Mouse (Mus musculus): Measurements from ENCODE around the gene Tram2. TPM values are rescaled to one million over a fixed set of nuclear protein-coding genes. Genes with fewer than 3 reads are reported as not detected.
A peak's percentile ranks its signal among the peaks of the same experiment; 100 is the strongest.

Tram2 gene
- polyA plus RNA-seq, 1 experiment from 2014 or later = 9.4 TPM

DNA sequence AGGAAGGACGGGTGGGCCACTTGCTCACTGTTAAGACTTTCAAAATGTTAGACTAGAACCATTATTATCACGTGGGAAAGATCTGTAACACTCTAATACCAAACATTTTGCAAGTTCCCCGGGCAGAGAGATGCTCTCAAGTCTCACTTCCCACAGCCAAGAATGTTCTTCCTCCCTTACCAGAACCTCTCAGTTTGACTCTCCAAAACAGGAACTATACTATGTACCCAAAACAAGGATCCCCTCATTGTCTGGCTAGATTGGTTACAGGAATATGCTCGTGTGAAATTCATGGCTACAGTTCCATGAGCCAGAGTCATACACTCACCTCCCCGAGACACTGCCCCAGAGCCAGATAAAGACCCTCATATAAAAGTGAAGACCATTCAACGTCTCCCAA is 43.2 kb downstream of the Tram2 start:
- Histone ChIP-seq H3K4me1 (peaks cover 14% of the 10 kb centered on the region; the same call in 1 of the 2 replicates), H3K9ac (no peak overlapping the region), H3K9me3 (replicated peaks) (no peaks in the 10 kb centered on the region), H3K27ac (no peak overlapping the region), H3K4me3 (replicated peaks) (no peak overlapping the region), H3K4me2 (no peak overlapping the region), H3K27me3 (no peaks in the 10 kb centered on the region), H3K36me3 (0 out of 2 replicates have a peak, but pooled peaks cover 10% of the 10 kb centered on the region)
- no peak for ATAC-seq (replicated peaks; ENCODE audit: low FRiP score)
- 83% methylated on average over 6 of the region's 6 CpGs for WGBS

DNA sequence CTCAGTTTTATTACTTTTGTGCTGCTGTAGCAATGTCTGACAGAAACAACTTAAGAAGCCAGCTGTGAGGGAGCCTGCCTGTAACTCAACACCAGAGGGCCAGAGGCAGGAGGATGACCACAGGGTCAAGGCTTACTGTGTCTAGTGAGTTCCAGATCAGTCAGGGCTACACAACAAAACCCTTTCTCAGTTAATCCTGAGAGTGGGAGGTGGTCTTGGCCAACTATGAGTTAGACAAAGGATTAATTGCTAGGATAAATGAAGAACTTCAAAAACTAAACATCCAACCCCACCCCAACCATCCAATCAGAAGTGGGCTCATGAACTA is 45.3 kb downstream of the Tram2 start:
- no peaks in the 10 kb centered on the region for H3K27me3 ChIP-seq
- peak; percentile 76; the same call in 1 of the 2 replicates for ATAC-seq (replicated peaks; ENCODE audit: low FRiP score)
- no peaks in the 10 kb centered on the region for H3K9me3 ChIP-seq (replicated peaks)
- no peak overlapping the region for H3K27ac ChIP-seq
- 0 out of 2 replicates have a peak, but pooled peaks cover 2% of the 10 kb centered on the region for H3K4me1 ChIP-seq
- H3K4me2 ChIP-seq = no peak overlapping the region
- H3K4me3 ChIP-seq (replicated peaks) = no peak overlapping the region
- H3K36me3 ChIP-seq = 0 out of 2 replicates have a peak, but pooled peaks cover 13% of the 10 kb centered on the region
- H3K9ac ChIP-seq = no peak overlapping the region

DNA sequence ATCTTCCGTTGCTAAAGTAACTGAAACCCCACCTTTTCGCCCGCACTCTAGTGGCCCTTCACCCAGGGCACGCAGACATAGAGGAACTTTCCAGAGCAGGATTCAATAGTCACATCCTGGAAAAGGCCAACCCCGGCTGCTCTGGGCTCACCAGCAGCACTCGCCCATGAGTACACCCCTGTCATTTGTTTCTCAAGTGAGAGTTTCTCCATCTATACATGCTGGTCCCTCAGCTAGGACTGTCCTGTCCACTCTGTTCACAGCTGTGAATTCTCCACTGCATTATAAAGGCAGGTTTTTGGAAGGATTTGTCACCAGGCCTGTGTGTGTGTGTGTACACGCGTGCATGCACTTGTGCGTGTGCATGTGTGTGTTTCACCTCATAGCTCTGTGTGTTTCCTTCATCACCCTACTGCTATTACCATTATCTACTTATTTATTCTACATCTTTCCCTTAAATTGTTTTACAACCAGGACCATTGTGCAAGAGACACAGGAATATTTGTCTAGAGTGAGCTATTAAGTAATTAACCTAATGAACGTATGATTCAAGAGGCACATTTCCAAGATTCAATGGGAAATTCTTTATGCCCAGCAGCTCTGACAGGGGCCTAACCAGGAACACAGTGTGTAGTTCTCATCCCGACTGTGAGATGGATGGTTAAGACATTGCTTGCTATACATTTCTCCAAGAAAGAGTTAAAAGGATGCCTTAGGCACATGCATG is 45.8 kb downstream of the Tram2 start:
- 0 out of 2 replicates have a peak, but pooled peaks have one; percentile 2 for ATAC-seq (replicated peaks; ENCODE audit: low FRiP score)
- H3K36me3 ChIP-seq = 0 out of 2 replicates have a peak, but pooled peaks cover 13% of the 10 kb centered on the region
- WGBS = 82% methylated on average over 11 of the region's 11 CpGs

DNA sequence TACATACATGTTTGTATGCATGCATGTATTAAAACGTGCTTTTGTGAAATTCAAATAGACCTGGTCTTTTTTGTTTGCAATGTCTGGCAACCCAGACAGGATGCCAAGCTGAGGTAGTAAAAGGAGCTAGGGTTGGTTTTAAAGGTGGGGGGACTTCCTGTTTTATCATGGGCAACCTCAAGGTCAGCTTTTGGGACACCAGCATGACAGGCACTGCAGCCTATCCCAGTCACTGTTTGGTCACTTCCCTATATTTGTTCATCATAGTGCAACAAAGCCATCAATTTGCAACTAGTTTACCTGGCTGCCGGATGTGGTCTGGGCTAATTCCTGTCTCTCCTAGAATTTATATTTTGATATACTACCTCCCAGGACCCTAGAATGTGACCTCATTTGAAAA is 47.4 kb downstream of the Tram2 start:
- no peak for ATAC-seq (replicated peaks; ENCODE audit: low FRiP score)
- WGBS = 90% methylated on average over 2 of the region's 2 CpGs
- H3K4me1 ChIP-seq = 0 out of 2 replicates have a peak, but pooled peaks cover 2% of the 10 kb centered on the region

More for the DNA sequence above, 45.8 kb downstream of the Tram2 start:
- H3K9ac ChIP-seq = no peak overlapping the region
- H3K27ac ChIP-seq = no peak overlapping the region
- no peak overlapping the region for H3K4me2 ChIP-seq
- no peaks in the 10 kb centered on the region for H3K9me3 ChIP-seq (replicated peaks)
- H3K4me3 ChIP-seq (replicated peaks) = no peak overlapping the region
- H3K4me1 ChIP-seq = 0 out of 2 replicates have a peak, but pooled peaks cover 2% of the 10 kb centered on the region
- H3K27me3 ChIP-seq = no peaks in the 10 kb centered on the region

DNA sequence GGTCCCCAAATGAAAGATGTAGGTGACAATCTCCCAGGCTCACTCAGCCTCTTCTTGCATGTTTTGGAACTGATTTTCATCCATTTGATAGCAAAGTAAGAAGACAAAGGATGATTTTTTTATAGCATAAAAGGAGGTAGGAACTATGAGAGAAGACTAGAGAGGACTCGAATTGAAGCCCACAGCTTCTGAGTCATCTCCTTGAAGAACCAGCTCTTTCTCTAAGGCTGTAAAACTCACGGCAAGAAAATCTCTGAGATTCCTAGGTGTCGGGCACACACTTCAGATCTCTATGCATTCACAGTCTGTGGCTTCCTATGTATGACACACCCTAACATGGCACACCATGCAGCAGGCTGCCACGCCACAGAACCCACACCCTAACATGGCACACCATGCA is 50.0 kb downstream of the Tram2 start:
- H3K27me3 ChIP-seq = no peaks in the 10 kb centered on the region
- H3K36me3 ChIP-seq = 0 out of 2 replicates have a peak, but pooled peaks cover 3% of the 10 kb centered on the region
- H3K4me3 ChIP-seq (replicated peaks) = no peak overlapping the region
- WGBS = 92% methylated on average over 4 of the region's 4 CpGs
- H3K9me3 ChIP-seq (replicated peaks) = no peaks in the 10 kb centered on the region
- no peak overlapping the region for H3K9ac ChIP-seq
- 0 out of 2 replicates have a peak, but pooled peaks cover 2% of the 10 kb centered on the region for H3K4me1 ChIP-seq
- no peak overlapping the region for H3K4me2 ChIP-seq
- ATAC-seq (replicated peaks; ENCODE audit: low FRiP score) = no peak
- H3K27ac ChIP-seq = no peak overlapping the region

More for the DNA sequence above, 47.4 kb downstream of the Tram2 start:
- no peak overlapping the region for H3K27ac ChIP-seq
- H3K27me3 ChIP-seq = no peaks in the 10 kb centered on the region
- no peak overlapping the region for H3K4me2 ChIP-seq
- H3K9me3 ChIP-seq (replicated peaks) = no peaks in the 10 kb centered on the region
- H3K36me3 ChIP-seq = 0 out of 2 replicates have a peak, but pooled peaks cover 10% of the 10 kb centered on the region
- no peak overlapping the region for H3K4me3 ChIP-seq (replicated peaks)
- no peak overlapping the region for H3K9ac ChIP-seq

DNA sequence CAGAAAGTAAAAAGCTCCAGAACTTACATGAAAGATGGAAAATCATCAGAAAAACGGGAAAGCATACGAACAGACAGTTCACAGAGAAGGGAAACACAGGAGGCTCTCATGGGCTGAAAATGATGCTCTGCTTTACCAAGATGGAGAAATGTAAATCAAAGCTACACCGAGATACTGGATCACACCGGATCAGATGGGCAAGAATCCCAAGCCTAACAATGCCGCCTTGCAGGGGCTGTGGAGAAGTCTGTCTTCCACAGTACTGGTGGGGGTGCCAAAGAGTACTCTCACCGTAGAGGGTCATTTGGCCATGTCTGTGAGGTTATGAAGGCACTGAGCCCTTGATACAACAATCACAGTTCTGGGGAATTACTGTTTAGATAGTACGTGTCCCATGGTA is 52.5 kb downstream of the Tram2 start:
- no peak overlapping the region for H3K4me3 ChIP-seq (replicated peaks)
- 82% methylated on average over 7 of the region's 7 CpGs for WGBS
- H3K4me2 ChIP-seq = no peak overlapping the region
- H3K4me1 ChIP-seq = no peaks in the 10 kb centered on the region
- no peak for ATAC-seq (replicated peaks; ENCODE audit: low FRiP score)
- no peak overlapping the region for H3K27ac ChIP-seq
- no peak overlapping the region for H3K9ac ChIP-seq
- H3K27me3 ChIP-seq = no peaks in the 10 kb centered on the region
- no peaks in the 10 kb centered on the region for H3K9me3 ChIP-seq (replicated peaks)
- H3K36me3 ChIP-seq = peaks cover 3% of the 10 kb centered on the region; the same call in 1 of the 2 replicates

DNA sequence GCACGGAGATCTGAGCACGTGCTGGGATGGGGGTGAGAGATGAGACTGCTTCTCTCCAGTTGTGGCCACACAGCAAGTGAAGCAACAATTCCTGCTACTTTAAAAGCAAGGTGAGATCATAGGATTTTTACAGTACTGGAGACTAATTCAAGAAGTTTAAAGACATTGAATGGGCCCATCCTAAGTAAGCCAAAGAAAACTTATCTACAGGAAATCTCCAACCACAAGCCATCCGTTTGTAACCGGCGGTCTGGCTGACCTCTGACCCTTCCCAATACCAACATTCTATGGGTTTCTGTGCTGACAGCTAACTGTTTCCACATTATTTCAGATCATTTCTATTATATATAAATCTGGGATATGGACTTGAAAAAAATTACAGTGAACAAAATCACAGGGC is 53.8 kb downstream of the Tram2 start:
- H3K4me3 ChIP-seq (replicated peaks) = no peak overlapping the region
- no peak for ATAC-seq (replicated peaks; ENCODE audit: low FRiP score)
- H3K4me2 ChIP-seq = no peak overlapping the region
- WGBS = 60% methylated on average over 5 of the region's 5 CpGs
- H3K9me3 ChIP-seq (replicated peaks) = no peaks in the 10 kb centered on the region
- no peaks in the 10 kb centered on the region for H3K27me3 ChIP-seq
- no peaks in the 10 kb centered on the region for H3K4me1 ChIP-seq
- H3K36me3 ChIP-seq = no peaks in the 10 kb centered on the region; the same call in 1 of the 2 replicates
- no peak overlapping the region for H3K9ac ChIP-seq
- H3K27ac ChIP-seq = no peak overlapping the region

DNA sequence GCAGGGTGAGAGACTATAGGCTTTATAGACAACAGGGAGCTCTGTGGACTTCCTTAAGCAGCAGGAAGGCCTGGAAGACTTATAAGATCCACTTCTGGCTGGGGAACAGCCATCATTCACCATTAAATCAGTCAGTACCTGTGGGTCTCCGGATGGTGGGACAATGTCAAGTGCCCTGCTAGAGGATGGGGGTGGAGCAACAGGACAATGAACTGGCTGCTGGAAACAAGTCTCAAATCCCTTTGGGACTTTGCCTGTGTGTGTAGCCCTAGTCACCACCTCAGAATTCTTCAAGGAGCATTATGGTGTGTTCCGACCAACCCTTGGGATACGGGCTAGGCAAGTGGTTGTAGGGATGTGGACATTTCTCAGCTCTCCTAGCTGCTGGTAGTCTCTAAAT is 55.9 kb downstream of the Tram2 start:
- H3K36me3 ChIP-seq = no peaks in the 10 kb centered on the region; the same call in 1 of the 2 replicates
- no peaks in the 10 kb centered on the region for H3K9me3 ChIP-seq (replicated peaks)
- H3K9ac ChIP-seq = no peak overlapping the region
- H3K4me2 ChIP-seq = no peak overlapping the region
- ATAC-seq (replicated peaks; ENCODE audit: low FRiP score) = no peak
- no peaks in the 10 kb centered on the region for H3K27me3 ChIP-seq
- WGBS = 73% methylated on average over 3 of the region's 3 CpGs
- H3K4me3 ChIP-seq (replicated peaks) = no peak overlapping the region
- H3K4me1 ChIP-seq = no peaks in the 10 kb centered on the region
- H3K27ac ChIP-seq = no peak overlapping the region

DNA sequence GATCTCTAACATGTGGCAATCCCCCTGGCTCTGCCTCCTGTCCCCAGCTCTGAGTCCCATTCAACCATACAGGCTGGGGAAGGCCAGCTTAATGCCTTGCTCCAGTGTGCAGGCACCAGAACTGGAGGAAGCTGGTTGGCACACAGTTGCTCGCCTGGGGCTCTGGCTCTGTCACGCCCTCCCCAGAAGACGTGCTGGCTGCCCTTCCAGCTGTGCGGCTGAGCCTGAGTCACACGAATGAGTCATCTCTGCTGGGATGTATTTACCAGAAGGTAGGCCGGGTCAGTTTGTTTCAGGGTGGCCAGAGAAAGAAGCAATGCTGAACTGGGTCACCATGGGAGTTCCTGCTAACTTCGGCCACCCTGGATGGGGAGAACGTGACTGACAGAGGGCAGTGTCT is 64.6 kb downstream of the Tram2 start:
- Histone ChIP-seq H3K27ac (0 out of 2 replicates have a peak overlapping the region, but pooled peaks have one; percentile 27), H3K27me3 (no peaks in the 10 kb centered on the region), H3K4me2 (no peak overlapping the region), H3K9ac (no peak overlapping the region), H3K9me3 (replicated peaks) (no peaks in the 10 kb centered on the region), H3K4me3 (replicated peaks) (no peak overlapping the region), H3K4me1 (0 out of 2 replicates have a peak, but pooled peaks cover 8% of the 10 kb centered on the region), H3K36me3 (peaks cover 20% of the 10 kb centered on the region)
- peak; percentile 85 for ATAC-seq (replicated peaks; ENCODE audit: low FRiP score)
- 60% methylated on average over 8 of the region's 8 CpGs for WGBS

DNA sequence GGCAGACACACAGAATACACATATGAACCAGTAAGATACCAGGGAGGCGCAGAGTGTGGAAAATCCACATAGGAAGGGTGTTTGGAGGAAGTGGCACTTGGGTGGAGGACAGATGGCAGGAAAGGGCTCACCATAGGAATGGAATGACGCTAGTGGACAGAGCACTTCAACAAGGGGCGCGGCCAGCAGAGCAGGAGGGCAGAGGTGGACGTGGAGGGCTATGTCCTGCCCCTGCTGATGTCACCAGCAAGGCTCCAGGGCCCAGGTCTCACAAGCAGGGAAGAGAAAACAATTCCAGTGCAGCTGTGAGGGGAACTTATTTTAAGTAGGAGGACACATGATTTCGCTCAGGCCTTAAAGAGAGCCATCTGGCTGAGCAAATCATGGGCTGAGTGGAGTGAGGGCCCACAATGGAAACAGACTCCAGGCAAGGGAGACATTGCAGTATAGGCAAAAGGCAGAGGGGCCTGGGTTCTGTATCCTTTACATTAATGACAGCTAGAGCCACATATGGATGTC is 68.7 kb downstream of the Tram2 start:
- 0 out of 2 replicates have a peak overlapping the region, but pooled peaks have one; percentile 14 for H3K27ac ChIP-seq
- WGBS = 63% methylated on average over 6 of the region's 6 CpGs
- ATAC-seq (replicated peaks; ENCODE audit: low FRiP score) = no peak; the same call in 1 of the 2 replicates
- H3K9me3 ChIP-seq (replicated peaks) = no peaks in the 10 kb centered on the region
- 0 out of 2 replicates have a peak, but pooled peaks cover 11% of the 10 kb centered on the region for H3K4me1 ChIP-seq
- no peak overlapping the region for H3K4me2 ChIP-seq
- no peak overlapping the region for H3K9ac ChIP-seq
- no peaks in the 10 kb centered on the region for H3K27me3 ChIP-seq
- no peak overlapping the region for H3K4me3 ChIP-seq (replicated peaks)
- peaks cover 55% of the 10 kb centered on the region for H3K36me3 ChIP-seq

DNA sequence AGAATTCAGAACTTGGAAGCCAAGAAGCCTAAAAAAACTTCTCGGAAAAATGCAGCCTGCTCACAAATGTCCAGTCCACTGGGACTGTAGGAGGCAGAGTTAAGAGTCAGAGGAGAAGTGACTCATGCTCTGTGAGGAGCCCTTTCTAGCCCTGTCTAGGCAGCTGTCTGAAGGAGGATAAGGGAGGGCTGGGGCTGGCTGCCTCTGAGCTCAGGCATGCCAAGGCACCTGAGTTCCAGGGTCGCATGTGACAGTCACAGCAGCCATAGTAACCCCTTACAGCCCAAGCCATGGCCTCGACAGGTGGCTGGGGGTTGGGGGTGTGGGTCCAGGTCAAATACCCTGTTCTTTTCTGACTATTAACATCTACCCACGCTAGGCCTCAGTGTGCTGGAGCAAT is 70.1 kb downstream of the Tram2 start:
- Histone ChIP-seq H3K4me2 (no peak overlapping the region), H3K9me3 (replicated peaks) (no peaks in the 10 kb centered on the region), H3K4me3 (replicated peaks) (no peak overlapping the region), H3K27me3 (no peaks in the 10 kb centered on the region), H3K4me1 (0 out of 2 replicates have a peak, but pooled peaks cover 3% of the 10 kb centered on the region), H3K9ac (no peak overlapping the region), H3K27ac (no peak overlapping the region), H3K36me3 (peaks cover 68% of the 10 kb centered on the region)
- WGBS = 72% methylated on average over 4 of the region's 4 CpGs
- no peak for ATAC-seq (replicated peaks; ENCODE audit: low FRiP score)

DNA sequence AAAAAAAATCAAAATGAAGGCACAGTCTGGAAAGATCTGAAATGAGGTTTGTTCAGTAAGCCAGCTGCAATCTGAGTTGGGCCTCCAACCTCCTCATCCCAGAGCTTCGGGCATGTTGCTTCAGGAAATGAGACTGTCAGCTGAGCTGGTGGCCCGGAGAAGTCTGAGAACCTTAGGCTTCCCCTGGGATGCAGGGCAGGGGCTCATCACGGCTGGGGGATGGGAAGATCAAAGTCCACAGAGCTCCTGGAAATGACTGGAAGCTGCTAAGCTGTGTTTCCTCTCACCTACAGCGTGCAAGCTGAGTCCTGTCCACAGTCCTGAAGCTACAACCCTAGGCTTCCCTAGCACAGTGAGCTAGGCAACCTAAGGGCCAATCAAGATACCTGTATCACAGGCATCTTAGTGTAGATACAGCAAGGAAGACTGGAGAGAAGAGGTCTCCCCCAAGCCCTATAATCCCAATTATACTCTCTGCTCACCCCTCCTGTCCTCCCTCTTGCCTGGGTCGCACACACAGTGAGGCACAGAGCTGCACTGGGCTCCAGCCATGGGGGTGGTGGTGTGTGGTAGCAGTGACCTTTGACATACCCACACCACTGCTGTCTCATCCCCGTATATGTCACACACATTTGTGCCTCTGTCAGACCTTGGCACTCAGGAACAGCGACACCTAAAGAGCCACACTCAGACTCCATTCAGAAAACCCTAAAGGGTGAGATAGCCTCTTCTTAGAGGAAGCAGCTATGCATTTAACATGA is 70.9 kb downstream of the Tram2 start:
- no peaks in the 10 kb centered on the region for H3K9me3 ChIP-seq (replicated peaks)
- WGBS = 48% methylated on average over 7 of the region's 7 CpGs
- no peak overlapping the region for H3K27ac ChIP-seq
- H3K9ac ChIP-seq = no peak overlapping the region
- H3K4me3 ChIP-seq (replicated peaks) = no peak overlapping the region
- no peak for ATAC-seq (replicated peaks; ENCODE audit: low FRiP score)
- peaks cover 75% of the 10 kb centered on the region for H3K36me3 ChIP-seq
- no peak overlapping the region for H3K4me2 ChIP-seq
- H3K4me1 ChIP-seq = 0 out of 2 replicates have a peak, but pooled peaks cover 3% of the 10 kb centered on the region
- H3K27me3 ChIP-seq = no peaks in the 10 kb centered on the region
